Mouse (Mus musculus) CH12.LX (cell line): Measurements from ENCODE around the gene Smyd5. TPM values are rescaled to one million over a fixed set of nuclear protein-coding genes. Genes with fewer than 3 reads are reported as not detected.

Source experiments
- DNase-seq: peaks from one replicate; pipeline ENCODE4 v3.0.0-alpha.2; 2013; ENCODE audit errors: extremely low read depth
- H3K27ac ChIP-seq: 2 replicates; pipeline ENCODE4 v1.5.1; 2012; ENCODE audit warnings: low read depth, mild to moderate bottlenecking, control low read depth, moderate library complexity; ENCODE audit not compliant: insufficient read depth
- H3K27me3 ChIP-seq: replicated peaks from 2 replicates; pipeline ENCODE3; 2012; ENCODE audit warnings: inconsistent platforms
- H3K36me3 ChIP-seq, 2 experiments: replicated peaks in 1 of 2; 2 replicates each; pipeline versions ENCODE3 to v1.6.1; 2012; ENCODE audit warnings: inconsistent platforms in 1 of 2, low read length in 1 of 2, mild to moderate bottlenecking in 1 of 2, mixed read lengths in 1 of 2, moderate library complexity in 1 of 2; ENCODE audit not compliant: control insufficient read depth in 1 of 2, insufficient read depth in 1 of 2
- H3K4me1 ChIP-seq, 2 experiments: 2 replicates each; pipeline ENCODE4 v1.6.1; 2012; ENCODE audit warnings: inconsistent platforms in 1 of 2, moderate library complexity in 1 of 2; ENCODE audit not compliant: insufficient read depth in 2 of 2, control insufficient read depth in 1 of 2
- H3K4me2 ChIP-seq: 2 replicates; pipeline ENCODE4 v1.6.1; 2012; ENCODE audit warnings: low read depth, mild to moderate bottlenecking, control low read depth; ENCODE audit not compliant: poor library complexity, insufficient read depth, severe bottlenecking
- H3K4me3 ChIP-seq, 3 experiments: fragments of 150-350 bp in 1 of 3; sonication (generic) in 1 of 3; replicated peaks in 1 of 3; 2 replicates each; pipeline versions ENCODE3 to v1.5.1; 2011 to 2012; ENCODE audit warnings: low read depth in 2 of 3, low read length in 2 of 3, mild to moderate bottlenecking in 2 of 3, moderate library complexity in 2 of 3, control low read depth in 1 of 3, improper control_type of control experiment in 1 of 3, inconsistent platforms in 1 of 3, mixed read lengths in 1 of 3; ENCODE audit not compliant: poor library complexity in 1 of 3
- H3K79me2 ChIP-seq: replicated peaks from 2 replicates; pipeline ENCODE4 v1.6.1; 2012; ENCODE audit warnings: mild to moderate bottlenecking, moderate library complexity; ENCODE audit not compliant: control insufficient read depth, poor library complexity, insufficient read depth, severe bottlenecking; ENCODE audit errors: extremely low read depth
- H3K9ac ChIP-seq: 2 replicates; pipeline ENCODE4 v1.6.1; 2012; ENCODE audit warnings: low read depth, mild to moderate bottlenecking, control low read depth, moderate library complexity; ENCODE audit not compliant: insufficient read depth
- H3K9me3 ChIP-seq: replicated peaks from 2 replicates; pipeline ENCODE3; 2012; ENCODE audit warnings: low read length, inconsistent platforms, mixed read lengths
- BHLHE40 ChIP-seq: IDR thresholded peaks from 2 replicates; pipeline ENCODE4 v1.6.1; 2011; ENCODE audit warnings: mild to moderate bottlenecking, low read depth, low read length, improper control_type of control experiment
- CTCF ChIP-seq, 2 experiments: IDR thresholded peaks in 1 of 2; conservative IDR thresholded peaks in 1 of 2; 2 replicates each; pipeline ENCODE4 v1.5.1; 2011 to 2012; ENCODE audit warnings: low read depth in 2 of 2, low read length in 2 of 2, improper control_type of control experiment in 1 of 2, inconsistent platforms in 1 of 2, mild to moderate bottlenecking in 1 of 2, moderate library complexity in 1 of 2
- E2F4 ChIP-seq: IDR thresholded peaks from 2 replicates; pipeline ENCODE4 v1.6.1; 2011; ENCODE audit warnings: low read depth, low read length, improper control_type of control experiment; ENCODE audit not compliant: insufficient replicate concordance
- ELF1 ChIP-seq: IDR thresholded peaks from 2 replicates; pipeline ENCODE4 v1.6.1; 2014; ENCODE audit warnings: low read depth, mild to moderate bottlenecking, inconsistent platforms, low read length, improper control_type of control experiment
- EP300 ChIP-seq: IDR thresholded peaks from 2 replicates; pipeline ENCODE4 v1.6.1; 2011; ENCODE audit warnings: low read length, improper control_type of control experiment
- IRF4 ChIP-seq: IDR thresholded peaks from 2 replicates; pipeline ENCODE4 v1.6.1; 2014; ENCODE audit warnings: low read depth, mild to moderate bottlenecking, inconsistent platforms, low read length, improper control_type of control experiment
- JUN ChIP-seq: IDR thresholded peaks from 2 replicates; pipeline ENCODE4 v1.6.1; 2011; ENCODE audit warnings: low read depth, mild to moderate bottlenecking, low read length, improper control_type of control experiment, moderate library complexity; ENCODE audit not compliant: insufficient read depth
- KAT2A ChIP-seq: IDR thresholded peaks from 2 replicates; pipeline ENCODE4 v1.6.1; 2012; ENCODE audit warnings: low read length, improper control_type of control experiment, inconsistent platforms; ENCODE audit not compliant: insufficient replicate concordance
- MAZ ChIP-seq: IDR thresholded peaks from 2 replicates; pipeline ENCODE4 v1.6.1; 2012; ENCODE audit warnings: low read depth, mild to moderate bottlenecking, inconsistent platforms, low read length, improper control_type of control experiment, moderate library complexity
- MEF2A ChIP-seq: IDR thresholded peaks from 2 replicates; pipeline ENCODE4 v1.6.1; 2014; ENCODE audit warnings: low read depth, mild to moderate bottlenecking, inconsistent platforms, low read length, improper control_type of control experiment, borderline replicate concordance
- NRF1 ChIP-seq: IDR thresholded peaks from 2 replicates; pipeline ENCODE4 v1.6.1; 2014; ENCODE audit warnings: low read depth, mild to moderate bottlenecking, inconsistent platforms, low read length, improper control_type of control experiment, moderate library complexity
- PAX5 ChIP-seq: IDR thresholded peaks from 2 replicates; pipeline ENCODE4 v1.6.1; 2012; ENCODE audit warnings: low read length, inconsistent platforms, mixed read lengths
- POLR2A ChIP-seq: IDR thresholded peaks from 2 replicates; pipeline ENCODE4 v1.6.1; 2011; ENCODE audit warnings: low read depth, mild to moderate bottlenecking, improper control_type of control experiment, low read length
- POLR2AphosphoS2 ChIP-seq: IDR thresholded peaks from 2 replicates; pipeline ENCODE4 v1.6.1; 2011; ENCODE audit warnings: low read depth, low read length, improper control_type of control experiment
- RAD21 ChIP-seq: IDR thresholded peaks from 2 replicates; pipeline ENCODE4 v1.6.1; 2011; ENCODE audit warnings: low read depth, mild to moderate bottlenecking, low read length, improper control_type of control experiment, moderate library complexity
- SIN3A ChIP-seq: IDR thresholded peaks from 2 replicates; pipeline ENCODE4 v1.6.1; 2012; ENCODE audit warnings: low read length, improper control_type of control experiment, inconsistent platforms
- SMC3 ChIP-seq: IDR thresholded peaks from 2 replicates; pipeline ENCODE4 v1.6.1; 2011; ENCODE audit warnings: low read depth, low read length, improper control_type of control experiment
- TCF12 ChIP-seq: IDR thresholded peaks from 2 replicates; pipeline ENCODE4 v1.6.1; 2014; ENCODE audit warnings: low read depth, mild to moderate bottlenecking, inconsistent platforms, low read length, improper control_type of control experiment
- UBTF ChIP-seq: IDR thresholded peaks from 2 replicates; pipeline ENCODE4 v1.6.1; 2012; ENCODE audit warnings: low read depth, mild to moderate bottlenecking, inconsistent platforms, low read length, improper control_type of control experiment, moderate library complexity
- USF1 ChIP-seq: IDR thresholded peaks from 2 replicates; pipeline ENCODE4 v1.6.1; 2014; ENCODE audit warnings: low read depth, mild to moderate bottlenecking, inconsistent platforms, low read length, improper control_type of control experiment
- ZC3H11A ChIP-seq: IDR thresholded peaks from 2 replicates; pipeline ENCODE4 v1.6.1; 2012; ENCODE audit warnings: low read depth, mild to moderate bottlenecking, inconsistent platforms, low read length, improper control_type of control experiment
- ZKSCAN1 ChIP-seq: IDR thresholded peaks from 2 replicates; pipeline ENCODE4 v1.6.1; 2012; ENCODE audit warnings: low read depth, inconsistent platforms, low read length, improper control_type of control experiment, borderline replicate concordance
- ZMIZ1 ChIP-seq: IDR thresholded peaks from 2 replicates; pipeline ENCODE4 v1.6.1; 2012; ENCODE audit warnings: low read depth, mild to moderate bottlenecking, inconsistent platforms, low read length, improper control_type of control experiment
- ZNF384 ChIP-seq: IDR thresholded peaks from 2 replicates; pipeline ENCODE4 v1.6.1; 2012; ENCODE audit warnings: low read depth, low read length, improper control_type of control experiment, inconsistent platforms
- dilution Hi-C: fragments of 300-500 bp; cut with MboI; formaldehyde crosslinking; loops from 2 replicates; pipeline ENCODE4 v1.14.3; 2020; ENCODE audit warnings: low sequenced_read_pairs; ENCODE audit not compliant: extremely low pct_unique_long_range_greater_than_20kb, extremely low pct_ligation_motif_present
- in situ Hi-C: fragments of 300-500 bp; cut with MboI; formaldehyde crosslinking; loops from 3 replicates; pipeline ENCODE4 v1.14.3; 2019; ENCODE audit warnings: low sequenced_read_pairs, low pct_ligation_motif_present, low pct_unique_long_range_greater_than_20kb, mixed read lengths
- polyA plus RNA-seq: library from polyadenylated mRNA; unstranded; fragments of >175 nt; gene quantifications from 2 replicates; pipeline ENCODE4 v1.2.1, GENCODE M21; 2012; ENCODE audit warnings: low read depth; ENCODE audit not compliant: insufficient read length
- total RNA-seq, 2 experiments: library from RNA; depleted of rRNA; stranded (reverse); fragments of 300-350 nt in 1 of 2; fragments of >200 nt in 1 of 2; gene quantifications; 2 replicates each; pipeline ENCODE4 v1.2.3; 2012 to 2014

The Smyd5 gene
- total and polyA plus RNA-seq, 3 experiments, result 68.1 to 109 (median 75.5) TPM

- no peak overlapping the region for H3K27ac ChIP-seq
- dilution Hi-C loops, result no loop called here
- no peak for DNase-seq
- peaks cover 0 to 13% of the 10 kb centered on the region in 2 experiments; a peak in 3 of 4 replicates for H3K4me1 ChIP-seq
- no peak overlapping the region for H3K9ac ChIP-seq
- H3K36me3 ChIP-seq, result no peaks in the 10 kb centered on the region
- H3K4me2 ChIP-seq, result no peak overlapping the region
- in situ Hi-C loops, result no loop called here
- H3K27me3 ChIP-seq, result peaks cover 38% of the 10 kb centered on the region
- H3K9me3 ChIP-seq, result peaks cover 3% of the 10 kb centered on the region
- H3K79me2 ChIP-seq, result no peaks in the 10 kb centered on the region
- no peak overlapping the region for H3K4me3 ChIP-seq
- TF ChIP-seq CTCF (conservative IDR thresholded peaks at IDR 0.05 in 1 of 2, IDR thresholded peaks at IDR 0.05 in 1 of 2; ENCODE audit: low read depth in 2 of 2, low read length in 2 of 2) (no peak), BHLHE40 (no peak), ZNF384 (no peak), ELF1 (no peak), TCF12 (no peak), SMC3 (no peak), MEF2A (no peak), EP300 (no peak), POLR2AphosphoS2 (no peak)
Observed at GRCm38 (mm10) chr6:85382791-85383190, 49.0 kb upstream of the Smyd5 start.

GRCm38 (mm10) chr6:85388608-85389007 is 43.2 kb upstream of the Smyd5 start:
- Histone ChIP-seq H3K27me3 (peaks cover 51% of the 10 kb centered on the region), H3K4me2 (no peak overlapping the region), H3K36me3 (no peaks in the 10 kb centered on the region), H3K9me3 (peaks cover 3% of the 10 kb centered on the region), H3K9ac (no peak overlapping the region), H3K27ac (no peak overlapping the region), H3K79me2 (no peaks in the 10 kb centered on the region), H3K4me3 (no peak overlapping the region), H3K4me1 (no peaks in the 10 kb centered on the region)
- in situ Hi-C loops, result loop anchor here (5.0 kb wide), 1 partner anchor 41 kb away; no protein-coding TSS in a partner anchor
- dilution Hi-C loops, result no loop called here
- DNase-seq, result no peak
- TF ChIP-seq MEF2A (no peak), E2F4 (no peak), USF1 (no peak), UBTF (no peak), BHLHE40 (no peak), IRF4 (no peak), POLR2A (no peak), PAX5 (no peak), NRF1 (no peak), ZNF384 (no peak), ZKSCAN1 (no peak), KAT2A (no peak), ZMIZ1 (no peak), JUN (no peak), SIN3A (no peak), RAD21 (no peak), ZC3H11A (no peak), MAZ (no peak), POLR2AphosphoS2 (no peak)
